Mouse (Mus musculus) activated CD4-positive, CD25-positive, alpha-beta regulatory T cell, adult 4 months (primary cell): ENCODE measurements at regions not wholly inside any gene's neighbourhood (a gene's known extent, or its start where the extent isn't known, plus 50 kb on each side); places are given as distances from the start of the nearest gene placed in this dataset.

Experiments
- ATAC-seq: one replicate; pipeline ENCODE4 v1.8.0; 2017

DNA sequence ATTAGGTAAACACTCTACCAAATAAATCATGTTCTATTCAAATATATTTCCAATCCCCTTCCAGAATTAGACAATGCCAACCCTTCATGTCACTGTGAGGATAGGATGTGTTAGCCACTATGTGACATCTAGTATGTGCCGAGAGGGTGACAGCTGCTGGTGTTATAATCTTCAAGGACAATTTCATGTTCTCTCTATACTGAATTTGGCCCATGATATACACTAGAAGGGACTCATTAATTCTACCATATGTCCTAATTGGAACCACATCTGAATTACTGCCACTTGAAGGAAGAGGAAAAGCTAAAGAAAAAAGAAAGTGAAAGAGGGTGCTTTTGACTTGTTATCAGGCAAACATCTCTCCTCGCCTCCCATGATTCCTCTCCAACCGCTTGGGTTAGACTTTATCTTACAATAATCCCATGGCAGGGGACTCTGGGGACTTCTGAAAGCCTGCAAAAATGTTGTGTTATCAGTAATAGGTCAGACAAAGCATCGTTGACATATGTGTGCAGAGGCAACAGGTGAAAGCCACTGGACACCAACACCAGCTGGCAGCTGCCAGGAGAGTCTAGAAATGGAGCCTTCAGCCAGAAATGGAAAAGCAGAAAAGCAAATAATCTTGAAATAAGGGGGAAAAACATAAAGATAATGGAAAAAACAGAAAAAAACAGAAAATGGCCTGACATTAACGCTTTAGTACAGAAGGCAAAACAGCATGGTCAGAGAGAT is 131.7 kb upstream of the Hs6st1 start:
- no peak for ATAC-seq

DNA sequence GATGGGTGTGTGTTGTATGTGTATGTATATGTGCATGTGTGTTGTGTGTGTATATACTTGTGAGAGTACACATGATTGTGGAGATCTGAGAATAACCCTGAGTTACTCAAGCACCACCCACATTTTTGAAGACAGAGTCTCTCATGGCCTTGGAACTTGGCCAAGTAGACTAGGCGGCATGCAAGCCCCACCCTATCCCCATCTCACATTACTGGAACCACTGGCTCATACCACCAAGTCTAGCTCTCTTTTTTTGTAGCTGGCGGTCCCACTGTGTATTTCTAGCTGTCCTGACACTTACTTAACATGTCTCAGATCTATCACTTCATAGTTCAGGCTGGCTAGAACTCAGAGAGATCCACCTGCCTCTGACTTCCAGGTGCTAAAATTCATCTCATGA is 128.0 kb upstream of the Hs6st1 start:
- ATAC-seq = no peak

GRCm38 (mm10) chr1:35941642-35942077 is 126.5 kb upstream of the Hs6st1 start:
- ATAC-seq = no peak

DNA sequence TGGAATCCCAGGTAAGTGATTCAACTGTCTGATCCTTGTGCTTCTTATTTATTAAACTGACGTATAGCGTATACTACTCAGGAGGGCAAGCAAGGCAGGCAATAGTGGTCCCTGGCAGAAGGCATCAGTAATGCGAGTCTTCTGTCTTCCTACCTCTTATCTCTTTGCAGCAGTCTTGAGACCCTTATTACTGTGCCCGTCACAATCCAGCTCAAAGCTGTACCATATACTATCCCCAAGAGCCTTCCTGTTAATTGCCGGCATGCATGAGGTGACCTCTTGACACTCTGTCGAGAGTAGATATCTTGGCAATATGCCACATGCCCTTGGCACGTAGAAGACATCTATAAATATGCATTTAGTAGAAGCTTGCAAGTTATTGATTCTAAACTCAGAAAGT is 126.0 kb upstream of the Hs6st1 start:
- ATAC-seq = no peak

DNA sequence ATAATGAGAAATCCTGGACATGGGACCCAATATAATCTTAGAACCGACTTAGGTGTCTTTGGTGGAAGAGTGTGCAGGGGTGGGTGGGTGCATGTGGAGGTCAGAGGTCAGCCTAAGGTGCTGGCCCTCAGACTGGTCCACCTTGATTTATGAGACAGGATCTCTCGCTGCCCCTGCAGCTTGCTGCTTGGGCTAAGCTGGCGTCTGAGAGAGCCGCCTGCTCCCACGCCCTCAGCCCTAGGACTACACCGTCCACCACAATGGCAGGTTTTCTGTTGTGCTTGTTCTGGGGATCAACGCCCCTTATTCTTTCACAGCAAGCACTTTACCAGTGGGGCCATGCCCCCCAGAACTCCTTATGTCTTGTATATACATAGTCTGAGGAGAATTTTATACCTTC is 124.4 kb upstream of the Hs6st1 start:
- no peak for ATAC-seq

- ATAC-seq = no peak
Observed at GRCm38 (mm10) chr1:35944376-35944775, 123.8 kb upstream of the Hs6st1 start.

- no peak for ATAC-seq
Observed at GRCm38 (mm10) chr1:35944849-35945248, 123.4 kb upstream of the Hs6st1 start.

- no peak for ATAC-seq
Observed at GRCm38 (mm10) chr1:35945596-35945995, 122.6 kb upstream of the Hs6st1 start.

DNA sequence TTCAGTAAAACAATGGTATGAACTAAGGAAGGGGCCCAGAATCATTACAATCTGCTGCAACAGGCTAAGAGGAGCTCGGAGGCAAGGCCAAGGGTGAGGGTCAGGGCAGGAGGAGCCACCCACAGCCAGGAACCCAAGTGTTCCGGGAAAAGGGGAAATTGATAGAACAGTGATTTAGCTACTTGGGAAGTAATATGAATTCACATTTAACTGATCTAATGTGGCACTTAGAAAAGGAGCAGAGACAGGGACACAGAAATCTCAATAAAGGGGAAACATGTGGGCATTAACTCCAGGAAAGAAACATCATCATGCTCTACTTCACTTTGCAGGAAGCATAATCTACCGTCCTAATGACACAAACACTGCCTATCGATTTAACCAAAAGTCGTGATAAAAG is 120.1 kb upstream of the Hs6st1 start:
- no peak for ATAC-seq

GRCm38 (mm10) chr1:35951082-35951481 is 117.1 kb upstream of the Hs6st1 start:
- no peak for ATAC-seq

DNA sequence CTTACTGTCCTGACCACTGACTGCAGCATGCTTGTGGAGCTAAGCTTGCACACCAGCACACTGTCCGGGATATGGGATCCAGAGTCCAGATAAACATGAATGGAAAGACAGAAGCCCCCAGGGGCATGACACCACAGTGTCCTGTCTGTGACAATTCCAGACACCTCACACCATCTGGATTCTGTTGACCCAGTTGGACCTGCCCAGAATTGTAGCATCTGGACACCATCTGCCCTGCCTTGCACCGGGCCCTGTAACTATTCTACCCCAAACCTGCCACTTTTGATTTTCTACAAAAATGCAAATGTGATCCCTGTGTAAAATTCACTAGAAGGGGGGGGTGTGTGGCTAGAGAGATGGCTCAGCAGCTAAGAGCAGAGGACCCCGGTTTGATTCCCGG is 114.5 kb upstream of the Hs6st1 start:
- ATAC-seq = no peak

GRCm38 (mm10) chr1:35957425-35958372 is 110.5 kb upstream of the Hs6st1 start:
- ATAC-seq = no peak

DNA sequence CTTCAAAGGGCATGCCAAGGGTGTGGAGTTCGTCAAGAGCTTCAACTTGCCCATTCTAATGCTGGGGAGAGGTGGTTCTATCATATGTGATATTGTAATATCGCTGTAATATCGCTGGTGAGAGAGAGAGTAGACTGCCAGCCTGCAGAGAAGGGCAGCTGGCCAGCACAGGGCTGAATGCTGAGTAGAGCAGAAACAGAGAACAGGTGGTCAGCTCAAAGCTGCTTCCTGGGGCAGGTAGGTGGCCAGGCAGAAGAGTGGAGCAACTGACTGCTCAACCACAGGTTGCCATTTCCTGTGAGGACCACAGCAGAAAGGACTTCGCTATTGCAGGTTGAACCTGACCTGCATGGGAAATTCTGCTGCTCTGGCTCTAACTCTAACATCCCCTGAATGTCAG is 108.5 kb upstream of the Hs6st1 start:
- ATAC-seq = no peak

DNA sequence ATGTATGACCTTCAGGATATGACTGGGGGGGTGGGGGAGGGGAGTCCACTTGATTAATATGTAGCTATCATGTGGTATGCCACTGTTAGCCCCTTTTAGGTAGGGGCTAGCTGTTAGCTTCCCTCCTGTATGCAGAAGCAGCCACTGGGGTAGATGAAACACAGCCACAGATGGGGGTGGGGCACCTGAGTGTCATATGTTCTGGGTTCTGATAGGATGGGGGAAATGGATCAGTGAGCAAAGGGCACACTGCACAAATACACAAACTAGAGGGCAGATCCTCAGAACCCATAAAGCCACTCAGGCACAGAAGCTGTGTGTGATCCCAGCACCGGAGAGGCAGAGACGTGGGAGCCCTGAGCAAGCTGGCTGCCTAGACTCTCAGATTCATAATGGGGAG is 107.4 kb upstream of the Hs6st1 start:
- ATAC-seq = no peak

DNA sequence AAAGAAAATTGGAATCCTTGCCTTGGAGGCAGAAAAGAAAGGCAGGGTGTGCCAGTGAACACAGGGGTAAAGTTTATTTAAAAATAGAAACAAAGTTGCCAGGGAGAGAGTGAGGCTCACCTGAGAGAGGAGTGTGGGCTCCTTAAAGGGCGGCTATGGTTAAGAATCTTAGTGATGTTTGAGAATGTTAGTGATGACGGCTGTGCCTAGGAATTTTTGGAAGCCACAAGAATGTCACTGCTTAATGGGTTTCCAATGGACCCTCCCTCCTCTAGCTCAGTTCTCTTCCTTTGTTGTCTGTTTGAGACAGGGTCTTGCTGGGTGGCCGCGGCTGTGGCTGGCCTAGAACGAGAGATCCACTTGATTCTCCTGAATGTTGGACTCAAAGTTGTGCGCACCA is 106.3 kb upstream of the Hs6st1 start:
- ATAC-seq = no peak

- ATAC-seq = no peak
Observed at GRCm38 (mm10) chr1:35968489-35968888, 99.7 kb upstream of the Hs6st1 start.

DNA sequence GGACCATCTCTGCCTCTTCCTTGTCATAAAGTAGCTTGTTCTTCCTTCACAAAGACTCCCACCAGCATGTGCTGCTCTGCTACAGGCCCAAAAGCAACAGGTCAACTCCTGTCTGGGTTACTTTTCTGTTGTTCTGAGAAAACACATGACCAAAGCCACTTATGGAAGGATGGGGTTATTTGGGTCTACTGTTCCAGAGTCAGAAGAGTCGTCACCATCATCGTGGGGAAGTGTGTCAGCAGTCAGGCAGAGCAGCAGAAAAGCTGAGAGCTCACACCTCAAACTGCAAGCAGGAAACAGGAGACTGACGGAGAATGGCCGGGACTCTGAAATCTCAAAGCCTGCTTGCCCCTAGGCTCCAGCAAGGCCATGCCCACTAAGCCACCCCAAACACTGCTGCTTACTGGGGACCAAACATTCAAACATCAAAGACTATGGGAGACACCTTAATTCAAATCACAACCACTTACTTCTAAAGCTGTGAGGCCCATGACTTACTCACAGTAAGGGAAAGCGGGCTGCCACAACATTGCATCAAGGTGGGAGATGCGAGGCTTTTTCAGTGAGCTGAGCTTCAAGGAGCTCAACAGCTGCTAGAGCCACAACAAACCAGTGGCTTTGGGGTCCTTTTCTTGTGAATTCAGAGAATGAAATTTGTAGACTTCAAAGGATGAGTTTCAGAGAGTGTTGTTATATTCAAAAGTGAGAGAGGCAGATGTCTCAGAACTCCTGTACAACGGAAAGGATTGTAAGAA is 96.6 kb upstream of the Hs6st1 start:
- no peak for ATAC-seq

GRCm38 (mm10) chr1:35972190-35972584 is 96.0 kb upstream of the Hs6st1 start:
- no peak for ATAC-seq

DNA sequence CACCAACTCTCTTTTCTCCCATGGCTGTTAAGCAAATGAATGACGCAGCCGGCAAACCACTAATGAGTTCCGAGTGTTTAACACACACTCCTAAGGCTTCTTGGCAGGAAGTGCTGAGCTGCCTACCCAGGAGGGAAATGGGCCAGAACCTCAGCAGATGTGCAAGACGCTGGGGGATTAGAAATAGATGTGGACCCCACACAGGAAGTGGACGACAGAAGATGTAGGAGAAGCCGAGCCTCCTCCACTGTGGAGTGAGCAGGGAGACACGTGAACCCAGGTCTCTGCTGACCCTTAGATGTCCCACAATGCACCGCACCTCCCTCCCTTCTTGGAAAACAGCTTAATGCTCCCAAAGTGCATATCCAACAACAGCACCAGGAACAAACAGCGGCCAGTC is 94.8 kb upstream of the Hs6st1 start:
- ATAC-seq = no peak

GRCm38 (mm10) chr1:35975611-35976208 is 92.5 kb upstream of the Hs6st1 start:
- no peak for ATAC-seq

DNA sequence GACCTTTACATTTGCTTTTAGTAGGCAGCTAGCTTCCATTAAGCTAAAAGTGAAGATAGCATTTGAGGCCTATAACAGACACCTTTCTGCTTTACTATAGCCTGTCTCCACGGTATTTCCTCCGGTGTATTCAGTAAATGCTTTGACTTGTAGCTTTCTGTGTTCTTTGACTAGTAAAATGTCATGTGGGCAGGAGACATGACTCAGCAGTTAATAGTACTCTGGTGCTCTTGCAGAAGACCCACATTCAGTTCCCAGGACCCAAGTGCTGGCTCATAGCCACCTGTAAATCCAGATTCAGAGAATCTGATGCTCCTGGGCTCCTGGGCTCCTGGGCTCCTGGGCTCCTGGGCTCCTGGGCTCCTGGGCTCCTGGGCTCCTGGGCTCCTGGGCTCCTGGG is 91.7 kb upstream of the Hs6st1 start:
- ATAC-seq = no peak

DNA sequence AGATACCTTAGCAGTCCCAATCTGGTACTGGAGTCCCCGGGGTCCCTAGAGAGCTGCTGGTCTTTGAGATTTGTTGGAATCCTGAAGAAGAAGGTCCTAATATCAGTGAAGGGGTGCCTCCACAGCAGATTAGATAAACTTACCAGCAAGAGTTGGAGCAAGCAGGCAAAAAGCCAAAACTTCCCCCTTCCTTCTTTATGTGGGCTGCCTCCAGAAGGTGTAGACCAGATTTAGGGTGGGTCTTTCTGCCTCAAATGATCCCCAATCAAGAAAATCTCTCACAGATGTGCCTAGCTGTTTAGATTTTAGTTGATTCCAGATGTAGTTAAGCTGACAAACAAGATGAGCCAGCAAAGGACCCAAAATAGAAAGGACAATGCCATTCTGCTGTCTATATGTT is 90.1 kb upstream of the Hs6st1 start:
- no peak for ATAC-seq

GRCm38 (mm10) chr1:35978766-35979165 is 89.4 kb upstream of the Hs6st1 start:
- no peak for ATAC-seq
